Mouse (Mus musculus): Measurements from ENCODE around the gene Zdhhc1. TPM values are rescaled to one million over a fixed set of nuclear protein-coding genes. Genes with fewer than 3 reads are reported as not detected.

Zdhhc1 gene
- total RNA-seq (2021) = 10 to 100 TPM; 33.2 to 45.3 TPM

GRCm38 (mm10) chr8:105496439-105497180 is at the start of gene Zdhhc1:
Gene Zdhhc1 (minus strand): TSS chr8:105496902.
- intact Hi-C loops (cut with DNase I) = no loop called here
- DNase-seq (ENCODE audit: low spot score in 2 of 2) = peak; percentile 87 to 91

GRCm38 (mm10) chr8:105545249-105545648 is 48.5 kb upstream of the Zdhhc1 start:
- peak in 1 of 2 experiments; percentile 37 for DNase-seq (ENCODE audit: low spot score in 2 of 2)
- intact Hi-C loops (cut with DNase I) = no loop called here

- intact Hi-C loops (cut with DNase I) = no loop called here
- DNase-seq (ENCODE audit: low spot score in 2 of 2) = peak in 1 of 2 experiments; percentile 23
Measured at GRCm38 (mm10) chr8:105544544-105545205, 48.0 kb upstream of the Zdhhc1 start.

- DNase-seq (ENCODE audit: low spot score in 2 of 2) = no peak
- intact Hi-C loops (cut with DNase I) = no loop called here
Measured at GRCm38 (mm10) chr8:105543703-105544102, 47.0 kb upstream of the Zdhhc1 start.

- no peak for DNase-seq (ENCODE audit: low spot score in 2 of 2)
- intact Hi-C loops (cut with DNase I) = no loop called here
Measured at GRCm38 (mm10) chr8:105542808-105543207, 46.1 kb upstream of the Zdhhc1 start.

DNA sequence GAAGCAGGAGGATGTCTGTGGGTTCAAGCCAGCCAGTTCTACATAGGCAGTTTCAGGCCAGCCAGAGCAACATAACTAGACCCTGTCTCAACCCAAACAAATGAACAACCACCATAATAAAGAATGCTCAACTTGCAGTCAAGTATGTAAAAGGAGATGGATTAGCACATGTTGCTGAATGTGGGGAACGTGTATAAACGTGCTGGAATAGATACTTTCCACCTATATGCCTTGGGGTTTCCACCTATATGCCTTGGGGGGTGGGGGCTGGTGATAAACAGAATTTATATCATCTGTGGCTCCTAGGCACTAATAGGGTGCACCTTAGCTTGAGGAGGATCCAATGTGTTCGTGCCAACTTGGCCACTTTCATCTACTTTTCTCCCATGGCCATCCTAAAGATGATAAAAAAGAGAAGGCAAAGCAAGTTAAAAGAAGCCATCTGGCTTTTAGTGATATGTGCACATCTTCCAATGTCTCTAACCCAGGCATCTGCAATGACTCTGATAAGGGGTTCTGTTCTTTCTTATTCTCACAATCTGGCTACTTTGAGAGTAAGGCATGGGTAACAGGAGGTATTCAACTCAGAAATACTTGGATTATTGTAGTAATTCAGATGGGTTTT is 45.4 kb upstream of the Zdhhc1 start:
- DNase-seq (ENCODE audit: low spot score in 2 of 2) = no peak
- intact Hi-C loops (cut with DNase I) = no loop called here

- DNase-seq (ENCODE audit: low spot score in 2 of 2) = no peak
- intact Hi-C loops (cut with DNase I) = no loop called here
Measured at GRCm38 (mm10) chr8:105538940-105539339, 42.2 kb upstream of the Zdhhc1 start.

DNA sequence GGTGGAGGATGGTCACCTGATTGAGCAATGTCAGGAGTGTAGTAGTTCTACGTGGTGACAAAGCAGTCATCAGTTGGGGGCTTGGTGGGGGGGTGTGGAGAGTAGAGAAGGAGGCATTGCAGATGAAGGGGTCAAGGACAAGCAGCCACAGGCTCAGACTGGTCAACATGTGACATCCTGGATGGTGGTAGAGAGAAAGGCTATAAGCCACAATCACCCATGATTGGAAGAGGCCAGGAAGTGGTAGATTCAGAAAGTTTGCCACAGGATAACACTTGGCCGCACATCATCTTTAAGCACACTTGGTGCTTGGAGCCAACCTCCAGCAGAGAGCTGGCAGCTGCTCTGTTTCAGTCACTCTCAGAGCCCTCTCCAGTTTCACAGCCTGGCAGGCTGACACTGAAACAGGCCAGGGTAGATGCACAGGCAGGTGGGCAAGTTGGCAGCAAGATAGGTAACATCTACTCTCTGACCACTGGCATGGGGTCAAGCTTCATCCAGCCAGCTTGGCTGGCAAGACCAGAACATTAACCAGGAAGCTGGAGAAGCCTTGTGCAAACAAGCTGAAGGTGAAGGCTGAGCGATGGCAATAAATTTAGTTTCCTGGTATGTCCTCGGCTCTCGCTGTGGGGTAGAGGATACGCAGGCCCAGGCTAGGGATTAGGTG is 40.4 kb upstream of the Zdhhc1 start:
- intact Hi-C loops (cut with DNase I) = no loop called here
- no peak for DNase-seq (ENCODE audit: low spot score in 2 of 2)

- DNase-seq (ENCODE audit: low spot score in 2 of 2) = peak in 1 of 2 experiments; percentile 38
- intact Hi-C loops (cut with DNase I) = no loop called here
Measured at GRCm38 (mm10) chr8:105536546-105536945, 39.8 kb upstream of the Zdhhc1 start.

DNA sequence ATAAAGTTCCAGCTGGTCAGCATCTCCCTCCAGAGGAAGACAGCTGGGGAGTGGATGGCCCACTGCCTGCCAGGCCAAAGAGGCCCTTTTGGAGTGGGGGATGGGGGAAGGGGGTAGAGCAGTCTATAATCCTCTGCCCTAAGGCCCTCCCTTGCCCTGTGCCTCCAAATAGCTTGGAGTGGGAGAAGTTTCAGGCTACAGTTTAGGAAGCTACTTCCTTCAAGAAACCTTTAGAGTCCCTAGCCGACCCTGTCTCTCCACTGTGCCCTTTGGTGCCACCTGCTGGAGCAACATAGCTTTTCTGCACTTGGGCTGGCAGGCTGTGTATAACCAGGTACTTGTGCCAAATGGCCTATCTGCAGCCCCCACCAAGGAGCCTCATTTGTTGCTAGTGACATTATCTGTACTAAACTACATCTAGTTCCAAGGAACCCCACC is 37.2 kb upstream of the Zdhhc1 start:
- intact Hi-C loops (cut with DNase I) = loop anchor here (2.0 kb wide), 1 partner anchor 21 kb away; no protein-coding TSS in a partner anchor
- peak in 1 of 2 experiments; percentile 40 for DNase-seq (ENCODE audit: low spot score in 2 of 2)

DNA sequence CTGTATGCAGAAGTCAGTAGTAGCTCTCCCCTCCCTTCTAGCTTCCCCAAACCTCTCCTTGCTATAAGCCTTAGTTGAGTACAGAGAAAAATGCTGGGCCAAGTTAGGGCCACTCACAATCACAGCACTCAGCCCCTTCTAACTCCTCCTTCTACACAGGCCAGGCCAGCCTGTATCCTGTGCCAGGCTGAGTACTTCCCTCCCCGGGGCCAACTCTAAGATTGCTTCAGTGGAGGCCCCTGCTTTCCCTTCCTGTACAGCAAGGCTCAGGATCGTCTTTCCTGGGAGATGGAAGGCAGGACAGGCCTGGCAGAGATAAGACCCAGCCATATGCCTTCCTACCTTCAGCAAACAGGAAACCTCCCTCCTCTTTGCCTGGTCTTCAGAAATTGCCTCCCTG is 36.7 kb upstream of the Zdhhc1 start:
- no peak for DNase-seq (ENCODE audit: low spot score in 2 of 2)
- intact Hi-C loops (cut with DNase I) = loop anchor here (2.0 kb wide), 1 partner anchor 21 kb away; no protein-coding TSS in a partner anchor

DNA sequence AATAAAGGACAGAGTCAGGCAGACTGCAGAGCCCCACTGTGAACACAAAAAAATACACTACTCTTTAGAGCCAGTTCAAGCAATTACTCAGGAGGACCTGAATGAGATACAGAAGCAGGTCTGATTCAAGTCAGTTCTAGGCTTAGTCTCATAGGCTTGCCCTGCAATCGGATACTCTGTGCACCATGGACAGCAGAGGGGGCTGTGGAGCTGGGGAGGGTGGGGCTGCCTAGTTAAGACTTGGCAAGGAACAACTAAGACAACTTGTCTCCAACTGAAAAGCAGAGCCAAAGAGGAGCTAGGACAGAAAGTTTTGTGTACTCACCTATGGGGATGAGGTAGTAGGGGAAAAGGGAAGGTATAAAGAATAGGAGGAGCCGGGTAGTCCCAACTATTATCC is 35.1 kb upstream of the Zdhhc1 start:
- intact Hi-C loops (cut with DNase I) = loop anchor here (2.0 kb wide), 1 partner anchor 23 kb away; no protein-coding TSS in a partner anchor
- no peak for DNase-seq (ENCODE audit: low spot score in 2 of 2)

- intact Hi-C loops (cut with DNase I) = no loop called here
Measured at GRCm38 (mm10) chr8:105529271-105529670, 32.6 kb upstream of the Zdhhc1 start.

GRCm38 (mm10) chr8:105528206-105528605 is 31.5 kb upstream of the Zdhhc1 start:
- intact Hi-C loops (cut with DNase I) = no loop called here
- no peak for DNase-seq (ENCODE audit: low spot score in 2 of 2)

More at GRCm38 (mm10) chr8:105529271-105529670, 32.6 kb upstream of the Zdhhc1 start:
- DNase-seq (ENCODE audit: low spot score in 2 of 2) = no peak

- intact Hi-C loops (cut with DNase I) = no loop called here
- DNase-seq (ENCODE audit: low spot score in 2 of 2) = no peak
Measured at GRCm38 (mm10) chr8:105527110-105527509, 30.4 kb upstream of the Zdhhc1 start.

GRCm38 (mm10) chr8:105522890-105523289 is 26.2 kb upstream of the Zdhhc1 start:
- DNase-seq (ENCODE audit: low spot score in 2 of 2) = no peak
- intact Hi-C loops (cut with DNase I) = no loop called here

- no peak for DNase-seq (ENCODE audit: low spot score in 2 of 2)
- intact Hi-C loops (cut with DNase I) = no loop called here
Measured at GRCm38 (mm10) chr8:105521995-105522769, 25.5 kb upstream of the Zdhhc1 start.

- no peak for DNase-seq (ENCODE audit: low spot score in 2 of 2)
- intact Hi-C loops (cut with DNase I) = no loop called here
Measured at GRCm38 (mm10) chr8:105521061-105521460, 24.4 kb upstream of the Zdhhc1 start.

GRCm38 (mm10) chr8:105520521-105520920 is 23.8 kb upstream of the Zdhhc1 start:
- intact Hi-C loops (cut with DNase I) = no loop called here
- no peak for DNase-seq (ENCODE audit: low spot score in 2 of 2)

All from left cerebral cortex, postnatal 36 days (tissue).